Mouse (Mus musculus) CD8-positive naive resting alpha-beta T cell, adult 2 months (primary cell): ENCODE data around the gene Nipal4.
"Not testable (repeated sequence)": the region's sequence is repeated elsewhere in the genome, so short reads cannot be mapped to it uniquely, and the experiment has no call there.

Source experiments
- DNase-seq, 2 experiments: peaks; one replicate each; pipeline ENCODE4 v3.0.0; 2022; ENCODE audit warnings: low read depth in 2 of 2, low spot score in 2 of 2

Nipal4 gene

GRCm38 (mm10) chr11:46165866-46166585, at the start of gene Nipal4:
Gene Nipal4, minus strand, starts transcription at chr11:46166508.
- DNase-seq, result no peak

DNA sequence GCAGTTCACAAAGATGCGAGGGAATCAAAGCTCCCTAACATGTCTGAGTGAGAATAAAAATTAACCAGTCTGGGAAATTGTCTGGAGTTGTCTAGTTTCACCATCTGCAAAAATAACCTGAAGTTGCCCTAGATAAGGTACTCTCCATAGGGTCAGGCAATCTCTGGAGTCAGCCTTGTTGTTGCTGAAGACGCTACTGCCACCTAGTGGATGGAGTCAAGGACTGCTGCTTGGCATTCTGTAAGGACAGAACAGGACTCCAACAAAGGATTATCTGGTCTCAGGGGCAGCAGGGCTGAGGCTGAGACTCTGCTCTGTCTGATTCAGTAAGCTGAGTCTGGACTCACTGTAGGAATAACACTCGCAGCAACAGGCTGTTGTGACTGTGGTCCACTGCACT, 49.0 kb upstream of the Nipal4 start:
- DNase-seq, result peak; percentile 20 to 49

DNA sequence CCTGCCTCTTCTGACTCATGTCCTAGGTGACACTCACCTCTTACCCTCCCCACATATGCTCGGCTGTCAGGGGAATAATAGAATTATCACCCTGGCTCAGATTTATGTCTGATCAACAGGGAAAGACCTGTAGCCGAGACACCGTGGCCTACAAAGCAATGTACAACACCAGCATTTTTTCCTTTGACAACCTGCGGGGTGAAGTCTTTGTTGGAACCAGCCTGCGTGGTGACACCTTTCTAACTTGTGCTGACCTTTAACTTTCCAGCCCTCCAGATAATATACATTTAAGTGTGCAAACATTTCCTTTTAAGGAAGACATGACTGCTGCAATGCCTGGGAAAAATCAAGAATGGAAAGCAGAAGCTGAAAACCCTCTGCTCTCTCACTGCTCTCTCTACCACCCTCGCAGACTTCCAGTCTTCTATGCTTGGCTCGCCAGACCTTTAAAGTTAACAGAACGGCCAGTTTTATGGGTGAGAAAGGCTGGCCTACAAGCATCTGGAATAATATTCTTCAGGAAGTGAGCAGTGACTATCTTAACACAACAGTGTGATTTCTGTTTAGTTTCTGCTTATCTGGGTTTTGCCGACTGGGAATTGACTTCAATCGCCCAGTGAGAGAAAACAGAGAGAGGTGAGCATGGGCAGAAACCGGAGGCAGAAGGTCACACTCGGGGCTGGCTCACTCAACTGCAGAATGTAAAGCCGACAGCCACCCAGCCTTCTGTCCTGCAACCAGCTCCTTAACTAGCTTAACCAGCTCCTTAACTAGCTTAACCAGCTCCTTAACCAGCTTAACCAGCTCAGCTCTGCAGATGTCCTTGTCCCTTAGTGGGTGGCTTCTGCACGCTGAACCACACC, 48.3 kb upstream of the Nipal4 start:
- DNase-seq, result no peak

DNA sequence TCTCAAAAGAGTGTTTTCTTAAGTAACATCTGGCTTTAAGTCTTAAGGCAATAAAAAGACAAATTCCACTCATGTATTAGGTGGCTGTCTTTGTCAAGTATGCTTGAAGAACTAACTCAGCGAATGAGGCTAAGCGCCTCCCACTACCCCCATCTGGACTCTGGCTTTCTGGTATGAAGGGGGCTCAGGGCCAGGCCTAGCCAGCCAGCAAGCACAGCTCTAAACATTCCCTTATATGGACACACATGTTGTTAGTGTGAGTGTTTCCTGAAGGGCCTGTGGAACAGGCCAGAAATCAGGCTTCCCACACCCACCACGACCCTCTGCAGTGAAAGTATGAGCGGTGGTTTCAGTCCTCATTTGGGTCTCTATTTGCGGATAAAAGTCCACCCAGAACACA, 47.5 kb upstream of the Nipal4 start:
- no peak for DNase-seq

- DNase-seq, result no peak
Measured at GRCm38 (mm10) chr11:46211858-46212257, 45.5 kb upstream of the Nipal4 start.

GRCm38 (mm10) chr11:46209884-46210283, 43.6 kb upstream of the Nipal4 start:
- no peak for DNase-seq

- no peak for DNase-seq
Measured at GRCm38 (mm10) chr11:46205639-46206409, 39.5 kb upstream of the Nipal4 start.

- no peak for DNase-seq
Measured at GRCm38 (mm10) chr11:46204841-46205240, 38.5 kb upstream of the Nipal4 start.

DNA sequence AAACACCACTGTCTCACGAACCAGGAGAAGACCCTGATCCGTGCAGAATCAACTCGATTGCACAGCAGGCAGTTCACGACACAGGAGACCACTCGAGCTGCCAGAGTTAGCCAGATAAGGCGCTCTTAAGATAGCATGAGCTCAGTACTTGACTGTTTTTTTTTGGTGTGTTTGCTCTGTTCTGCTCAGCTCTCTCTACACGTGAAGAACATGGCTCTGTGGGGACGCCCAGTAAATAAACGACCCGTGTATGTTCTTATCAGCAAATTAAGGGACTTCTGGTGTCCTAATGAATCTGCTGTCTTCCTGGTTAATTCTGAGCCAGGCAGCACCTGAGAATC, 36.2 kb upstream of the Nipal4 start:
- DNase-seq, result no peak

- no peak for DNase-seq
Measured at GRCm38 (mm10) chr11:46201636-46202546, 35.6 kb upstream of the Nipal4 start.

GRCm38 (mm10) chr11:46200664-46201063, 34.4 kb upstream of the Nipal4 start:
- DNase-seq, result no peak

GRCm38 (mm10) chr11:46194175-46194574, 27.9 kb upstream of the Nipal4 start:
- no peak for DNase-seq

GRCm38 (mm10) chr11:46188283-46188682, 22.0 kb upstream of the Nipal4 start:
- DNase-seq, result no peak

GRCm38 (mm10) chr11:46185486-46185885, 19.2 kb upstream of the Nipal4 start:
- DNase-seq, result no peak

- no peak for DNase-seq
Measured at GRCm38 (mm10) chr11:46184946-46185345, 18.6 kb upstream of the Nipal4 start.

DNA sequence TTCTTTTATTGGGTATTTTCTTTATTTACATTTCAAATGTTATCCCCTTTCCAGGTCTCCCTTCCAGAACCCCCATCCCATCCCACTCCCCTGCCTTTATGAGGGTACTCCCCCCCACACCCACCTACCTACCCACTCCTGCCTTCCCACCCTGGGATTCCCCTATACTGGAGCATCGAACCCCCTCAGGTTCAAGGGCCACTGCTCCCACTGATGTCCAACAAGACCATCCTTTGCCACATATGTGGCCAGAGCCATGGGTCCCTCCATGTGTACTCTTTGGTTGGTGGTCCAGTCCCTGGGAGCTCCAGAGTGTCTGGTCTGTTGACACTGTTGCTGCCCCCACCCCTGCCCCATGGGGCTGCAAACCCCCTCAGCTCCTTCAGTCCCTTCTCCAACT, 15.7 kb upstream of the Nipal4 start:
- DNase-seq, result not testable (repeated sequence)

- no peak for DNase-seq
Measured at GRCm38 (mm10) chr11:46177246-46178043, 11.1 kb upstream of the Nipal4 start.

- no peak for DNase-seq
Measured at GRCm38 (mm10) chr11:46176155-46176554, 9.8 kb upstream of the Nipal4 start.

DNA sequence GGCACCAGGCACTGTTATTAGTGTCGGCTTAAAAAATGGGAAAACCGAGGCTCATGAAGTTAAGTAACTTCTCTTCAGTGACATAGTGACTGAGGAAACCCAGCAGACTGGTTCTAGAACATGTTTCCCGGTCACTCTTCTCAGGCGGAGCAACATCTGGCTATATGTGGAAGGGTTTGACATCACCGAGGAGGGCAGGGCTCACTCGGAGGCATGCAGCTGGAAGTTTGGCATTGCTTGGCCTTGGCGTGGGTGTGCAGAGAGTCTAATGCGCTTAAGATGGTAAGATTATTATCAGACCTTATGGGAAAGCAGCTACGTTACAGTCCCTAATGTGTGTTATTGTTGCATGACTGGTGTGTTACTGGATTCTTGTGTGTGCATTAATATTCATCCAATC, 5.8 kb upstream of the Nipal4 start:
- no peak for DNase-seq

- no peak for DNase-seq
Measured at GRCm38 (mm10) chr11:46169908-46170307, 3.6 kb upstream of the Nipal4 start.
